ENCODE assay signal across 18 mouse cellular contexts in genomic region chr1:56887524-56887923, GRCm38 (mm10).
DNase-seq lines count a peak whose midpoint lies in the region; ATAC-seq and TF ChIP-seq lines count a peak whose summit lies in the region.
"Had no signal": no experiment of that assay in that cellular context is flagged by ENCODE, and none has a peak within 500 bp of the region (broad histone marks: within the 10 kb centered on the region; RNA-seq: fewer than 3 reads in every experiment).

No protein-coding gene starts in this region.

- no peak overlapping the region for H3K9ac ChIP-seq in lung, postnatal 0 days (replicated peaks; ENCODE audit: low read depth)

- H3K36me3 ChIP-seq in lung, postnatal 0 days (ENCODE audit: insufficient read depth, low read length), result no peaks in the 10 kb centered on the region
- H3K36me3 ChIP-seq: G1E had no signal

- DNase-seq in lung, postnatal 0 days (ENCODE audit: low spot score), result peak; percentile 74
- DNase-seq in lung, adult 2 months, result no peak
- DNase-seq: adrenal gland, adult 2 months; adrenal gland, adult 8-10 months; adrenal gland, postnatal 10 days; adrenal gland, postnatal 14 days; adrenal gland, postnatal 25 days; adrenal gland, postnatal 36 days; B cell, adult 2 months; cerebellum, adult 11 months; cerebellum, adult 11-12 months; cerebellum, adult 18-20 months; cerebellum, adult 2 months had no signal

- TF ChIP-seq POLR2A in lung, adult 2 months (IDR thresholded peaks at IDR 0.05; ENCODE audit: borderline replicate concordance, extremely low read depth, low read depth, low read length), result no peak

- peak; percentile 82 for ATAC-seq in lung, postnatal 0 days
- ATAC-seq: activated CD4-positive, CD25-positive, alpha-beta regulatory T cell, adult 4 months; CD4-positive, CD25-positive, alpha-beta regulatory T cell, adult 4 months; Patski had no signal

- TF ChIP-seq EP300 in lung, postnatal 0 days (IDR thresholded peaks at IDR 0.05), result peak; percentile 83

- H3K27ac ChIP-seq in lung, postnatal 0 days (ENCODE audit: low read length), result no peak overlapping the region

- no peak for TF ChIP-seq CTCF in lung, postnatal 0 days (IDR thresholded peaks at IDR 0.05)
- no peak for TF ChIP-seq CTCF in lung, adult 2 months (IDR thresholded peaks at IDR 0.05; ENCODE audit: insufficient read depth, low read length)

- H3K4me3 ChIP-seq in lung, postnatal 0 days (ENCODE audit: low read depth, low read length), result no peak overlapping the region
- no peak overlapping the region for H3K4me3 ChIP-seq in lung, adult 2 months (replicated peaks; ENCODE audit: extremely low read depth, low read depth, low read length)

- H3K4me2 ChIP-seq in lung, postnatal 0 days (replicated peaks; ENCODE audit: low read depth, low read length), result no peak overlapping the region

- no peaks in the 10 kb centered on the region for H3K27me3 ChIP-seq in lung, postnatal 0 days (replicated peaks; ENCODE audit: insufficient read depth, low read length)
- H3K27me3 ChIP-seq: CH12.LX, Patski had no signal

- H3K9me3 ChIP-seq in lung, postnatal 0 days (ENCODE audit: low read length), result no peaks in the 10 kb centered on the region

- no peaks in the 10 kb centered on the region for H3K4me1 ChIP-seq in lung, postnatal 0 days (ENCODE audit: insufficient read depth, low read depth, low read length)
- H3K4me1 ChIP-seq in lung, adult 2 months (ENCODE audit: control insufficient read depth, insufficient read depth, low read length), result peaks cover 3% of the 10 kb centered on the region; the same call in 1 of the 2 replicates
